Mouse (Mus musculus) spleen, postnatal 0 days (tissue): ENCODE measurements around the gene Clec4e. TPM values are rescaled to one million over a fixed set of nuclear protein-coding genes. Genes with fewer than 3 reads are reported as not detected.

Experiments
- polyA plus RNA-seq: library from polyadenylated mRNA; unstranded; fragments of >200 nt; fragmentation: Nextera tagmentation; extraction: Ambion mirVana; gene quantifications from 2 replicates; pipeline ENCODE4 v1.2.1, GENCODE M21; 2015

Gene Clec4e
- polyA plus RNA-seq: 2.6 and 3.1 TPM in 2 replicates

DNA sequence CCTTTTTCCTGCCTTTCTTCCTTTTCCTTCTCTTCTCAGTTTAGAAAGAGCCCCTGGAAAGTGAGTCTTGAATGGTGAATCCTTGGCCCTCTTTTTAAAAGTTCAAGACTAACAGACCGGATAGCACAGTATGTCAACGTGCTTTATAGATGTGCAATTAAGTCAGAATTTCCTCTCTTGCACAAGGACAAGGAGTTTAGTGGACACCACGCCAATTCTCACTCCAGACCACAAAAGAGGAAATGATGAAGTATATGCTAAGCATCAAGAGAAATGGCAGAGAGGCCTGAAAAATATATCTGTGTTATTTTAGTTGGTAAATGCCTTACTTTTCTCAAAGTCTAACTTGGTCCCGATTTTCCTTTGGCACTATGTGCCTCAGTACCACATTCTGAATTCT is at the start of gene Clec4e:
Clec4e (minus strand) TSS at position 118 of the 400 bp plus-strand sequence.

GRCm38 (mm10) chr6:123308033-123308432 is 18.4 kb upstream of the Clec4e start, which contains the start of gene Vmn2r19:
TSS of gene Vmn2r19 (plus strand) at chr6:123308333.

GRCm38 (mm10) chr6:123261555-123262161 is 28.0 kb downstream of the Clec4e start, which contains the start of gene Clec4d:
TSS of gene Clec4d (plus strand) at chr6:123262111.

Other genes with a start within 250 kb of the Clec4e start
- 1.5 and 2.2 TPM in 2 replicates for gene Clec4b1, start 239.9 kb downstream of the Clec4e start, polyA plus RNA-seq
- gene Clec4a2, start 183.4 kb downstream of the Clec4e start, polyA plus RNA-seq: 34.7 and 46.2 TPM in 2 replicates
- 0.13 and 0.25 TPM in 2 replicates for gene Clec4b2, start 117.0 kb downstream of the Clec4e start, polyA plus RNA-seq
- gene Clec4n, start 60.0 kb downstream of the Clec4e start, polyA plus RNA-seq: 17.1 and 30.0 TPM in 2 replicates
- 10.6 and 11.8 TPM in 2 replicates for gene Clec4d, start 27.8 kb downstream of the Clec4e start, polyA plus RNA-seq
- not detected in 2 replicates for gene Vmn2r19, start 18.5 kb upstream of the Clec4e start, polyA plus RNA-seq
- gene Vmn2r20, start 128.2 kb upstream of the Clec4e start, polyA plus RNA-seq: not detected in 2 replicates
- not detected in 2 replicates for gene Vmn2r21, start 243.5 kb upstream of the Clec4e start, polyA plus RNA-seq